ENCODE assay signal across 20 mouse cellular contexts in genomic region chr6:51024756-51025155, GRCm38 (mm10).
DNase-seq lines count a peak whose midpoint lies in the region; ATAC-seq and TF ChIP-seq lines count a peak whose summit lies in the region.
"Had no signal": no experiment of that assay in that cellular context is flagged by ENCODE, and none has a peak within 500 bp of the region (broad histone marks: within the 10 kb centered on the region; RNA-seq: fewer than 3 reads in every experiment).

No protein-coding gene starts in this region.

- TF ChIP-seq EP300 in liver, postnatal 0 days (IDR thresholded peaks at IDR 0.05; ENCODE audit: low read depth), result no peak
- no peak for TF ChIP-seq EP300 in stomach, postnatal 0 days (optimal IDR thresholded peaks at IDR 0.05)

- no peaks in the 10 kb centered on the region for H3K9me3 ChIP-seq in intestine, embryonic 16.5 days (ENCODE audit: control insufficient read depth, low read length)
- H3K9me3 ChIP-seq in intestine, postnatal 0 days (ENCODE audit: control insufficient read depth), result no peaks in the 10 kb centered on the region
- H3K9me3 ChIP-seq in liver, postnatal 0 days (ENCODE audit: low read length), result no peaks in the 10 kb centered on the region
- H3K9me3 ChIP-seq in liver, embryonic 11.5 days (ENCODE audit: control insufficient read depth, low read length), result no peaks in the 10 kb centered on the region
- H3K9me3 ChIP-seq in embryonic facial prominence, embryonic 10.5 days, result no peaks in the 10 kb centered on the region
- no peaks in the 10 kb centered on the region for H3K9me3 ChIP-seq in stomach, postnatal 0 days (ENCODE audit: control insufficient read depth, low read length)
- H3K9me3 ChIP-seq: heart, embryonic 10.5 days; hindbrain, embryonic 13.5 days; limb, embryonic 15.5 days; neural tube, embryonic 12.5 days had no signal

- DNase-seq in liver, postnatal 0 days, result peak; percentile 19
- DNase-seq in liver, embryonic 11.5 days (ENCODE audit: low spot score), result no peak
- no peak for DNase-seq in embryonic facial prominence, embryonic 10.5 days (ENCODE audit: low spot score)
- peak; percentile 48 to 51 for DNase-seq in kidney, postnatal 36 days
- DNase-seq in right cerebral cortex, postnatal 4 days, result no peak
- no peak for DNase-seq in stomach, postnatal 0 days (ENCODE audit: low spot score)
- DNase-seq: cerebellum, adult 8-10 months; gastrocnemius, postnatal 36 days; lung, embryonic 14.5 days; lung, postnatal 4 days; thymus, postnatal 25 days had no signal

- no peak overlapping the region for H3K27ac ChIP-seq in intestine, embryonic 16.5 days (ENCODE audit: low read length)
- H3K27ac ChIP-seq in intestine, postnatal 0 days (ENCODE audit: low read depth, low read length), result no peak overlapping the region
- no peak overlapping the region for H3K27ac ChIP-seq in liver, postnatal 0 days (ENCODE audit: low read depth)
- no peak overlapping the region for H3K27ac ChIP-seq in liver, embryonic 11.5 days (ENCODE audit: low read depth, low read length)
- H3K27ac ChIP-seq in embryonic facial prominence, embryonic 10.5 days (replicated peaks), result peak overlapping the region; percentile 55; the same call in 1 of the 2 replicates
- H3K27ac ChIP-seq in stomach, postnatal 0 days (replicated peaks), result no peak overlapping the region
- H3K27ac ChIP-seq: heart, embryonic 10.5 days; hindbrain, embryonic 13.5 days; limb, embryonic 15.5 days; neural tube, embryonic 12.5 days had no signal

- H3K9ac ChIP-seq in intestine, embryonic 16.5 days (ENCODE audit: low read depth, low read length), result no peak overlapping the region
- no peak overlapping the region for H3K9ac ChIP-seq in intestine, postnatal 0 days (ENCODE audit: low read depth, low read length)
- H3K9ac ChIP-seq in liver, postnatal 0 days (replicated peaks), result no peak overlapping the region
- no peak overlapping the region for H3K9ac ChIP-seq in liver, embryonic 11.5 days (ENCODE audit: low read depth, low read length)
- no peak overlapping the region for H3K9ac ChIP-seq in stomach, postnatal 0 days (ENCODE audit: low read length)
- H3K9ac ChIP-seq: hindbrain, embryonic 13.5 days; limb, embryonic 15.5 days; lung, embryonic 14.5 days; neural tube, embryonic 12.5 days had no signal

- H3K4me2 ChIP-seq in intestine, embryonic 16.5 days (ENCODE audit: low read depth, low read length), result no peak overlapping the region
- no peak overlapping the region for H3K4me2 ChIP-seq in intestine, postnatal 0 days (replicated peaks; ENCODE audit: low read depth)
- H3K4me2 ChIP-seq in liver, postnatal 0 days (ENCODE audit: low read depth, low read length), result no peak overlapping the region
- H3K4me2 ChIP-seq in liver, embryonic 11.5 days, result no peak overlapping the region
- H3K4me2 ChIP-seq in stomach, postnatal 0 days (replicated peaks; ENCODE audit: low read depth), result no peak overlapping the region
- H3K4me2 ChIP-seq: hindbrain, embryonic 13.5 days; limb, embryonic 15.5 days; lung, embryonic 14.5 days; midbrain, embryonic 11.5 days; neural tube, embryonic 12.5 days had no signal

- no peak overlapping the region for H3K4me3 ChIP-seq in intestine, embryonic 16.5 days (ENCODE audit: low read length)
- no peak overlapping the region for H3K4me3 ChIP-seq in intestine, postnatal 0 days (ENCODE audit: low read depth, low read length)
- no peak overlapping the region for H3K4me3 ChIP-seq in liver, postnatal 0 days (ENCODE audit: low read depth, low read length)
- H3K4me3 ChIP-seq in liver, embryonic 11.5 days (ENCODE audit: low read depth, low read length), result no peak overlapping the region
- H3K4me3 ChIP-seq in embryonic facial prominence, embryonic 10.5 days, result no peak overlapping the region
- no peak overlapping the region for H3K4me3 ChIP-seq in stomach, postnatal 0 days (ENCODE audit: low read depth, low read length)
- H3K4me3 ChIP-seq: heart, embryonic 10.5 days; hindbrain, embryonic 13.5 days; limb, embryonic 15.5 days; neural tube, embryonic 12.5 days had no signal

- peaks cover 3% of the 10 kb centered on the region; the same call in 1 of the 2 replicates for H3K4me1 ChIP-seq in intestine, embryonic 16.5 days (ENCODE audit: control insufficient read depth, insufficient read depth, low read length)
- no peaks in the 10 kb centered on the region for H3K4me1 ChIP-seq in intestine, postnatal 0 days (replicated peaks; ENCODE audit: control insufficient read depth, insufficient read depth, low read length)
- peaks cover 6% of the 10 kb centered on the region; the same call in 1 of the 2 replicates for H3K4me1 ChIP-seq in liver, postnatal 0 days (ENCODE audit: insufficient read depth)
- no peaks in the 10 kb centered on the region for H3K4me1 ChIP-seq in liver, embryonic 11.5 days (replicated peaks; ENCODE audit: control insufficient read depth, insufficient read depth, low read length)
- peaks cover 16% of the 10 kb centered on the region for H3K4me1 ChIP-seq in embryonic facial prominence, embryonic 10.5 days
- H3K4me1 ChIP-seq in stomach, postnatal 0 days (replicated peaks; ENCODE audit: control insufficient read depth, insufficient read depth), result no peaks in the 10 kb centered on the region
- H3K4me1 ChIP-seq: neural tube, embryonic 12.5 days had no signal

- no peaks in the 10 kb centered on the region for H3K27me3 ChIP-seq in intestine, embryonic 16.5 days (replicated peaks; ENCODE audit: control insufficient read depth, insufficient read depth, low read length)
- no peaks in the 10 kb centered on the region for H3K27me3 ChIP-seq in intestine, postnatal 0 days (replicated peaks; ENCODE audit: control insufficient read depth, insufficient read depth, low read length)
- no peaks in the 10 kb centered on the region for H3K27me3 ChIP-seq in liver, postnatal 0 days (ENCODE audit: insufficient read depth, low read length)
- H3K27me3 ChIP-seq in liver, embryonic 11.5 days (replicated peaks; ENCODE audit: control insufficient read depth, insufficient read depth, low read length), result no peaks in the 10 kb centered on the region
- H3K27me3 ChIP-seq in embryonic facial prominence, embryonic 10.5 days (replicated peaks; ENCODE audit: low read depth, poor library complexity, severe bottlenecking), result no peaks in the 10 kb centered on the region
- no peaks in the 10 kb centered on the region for H3K27me3 ChIP-seq in stomach, postnatal 0 days (ENCODE audit: control insufficient read depth, insufficient read depth, low read length)
- H3K27me3 ChIP-seq: hindbrain, embryonic 13.5 days; limb, embryonic 15.5 days; neural tube, embryonic 12.5 days had no signal

- 0 out of 2 replicates have a peak, but pooled peaks have one; percentile 31 for ATAC-seq in intestine, embryonic 16.5 days
- ATAC-seq in intestine, postnatal 0 days, result no peak
- no peak for ATAC-seq in liver, postnatal 0 days
- ATAC-seq in liver, embryonic 11.5 days (replicated peaks; ENCODE audit: low FRiP score), result no peak
- no peak for ATAC-seq in stomach, postnatal 0 days (ENCODE audit: low FRiP score, low TSS enrichment)
- ATAC-seq: forebrain, embryonic 16.5 days; inflammation-experienced regulatory T-cells, adult 6 months had no signal

- TF ChIP-seq CTCF in intestine, postnatal 0 days (IDR thresholded peaks at IDR 0.05; ENCODE audit: low read depth), result no peak
- TF ChIP-seq CTCF in liver, postnatal 0 days (IDR thresholded peaks at IDR 0.05; ENCODE audit: low read depth), result no peak
- TF ChIP-seq CTCF in stomach, postnatal 0 days (IDR thresholded peaks at IDR 0.05; ENCODE audit: low read depth), result no peak

- H3K36me3 ChIP-seq in intestine, embryonic 16.5 days (ENCODE audit: control insufficient read depth, insufficient read depth, low read length), result no peaks in the 10 kb centered on the region
- no peaks in the 10 kb centered on the region for H3K36me3 ChIP-seq in intestine, postnatal 0 days (ENCODE audit: control insufficient read depth, insufficient read depth)
- H3K36me3 ChIP-seq in liver, postnatal 0 days (replicated peaks; ENCODE audit: insufficient read depth, low read length), result no peaks in the 10 kb centered on the region
- H3K36me3 ChIP-seq in liver, embryonic 11.5 days (ENCODE audit: control insufficient read depth, insufficient read depth, low read length), result no peaks in the 10 kb centered on the region
- no peaks in the 10 kb centered on the region for H3K36me3 ChIP-seq in embryonic facial prominence, embryonic 10.5 days (replicated peaks)
- no peaks in the 10 kb centered on the region for H3K36me3 ChIP-seq in stomach, postnatal 0 days (ENCODE audit: control insufficient read depth, insufficient read depth, low read length)
- H3K36me3 ChIP-seq: heart, embryonic 10.5 days; hindbrain, embryonic 13.5 days; limb, embryonic 15.5 days; neural tube, embryonic 12.5 days had no signal

- 79% methylated on average over 3 of the region's 3 CpGs for WGBS in intestine, embryonic 16.5 days
- WGBS in intestine, postnatal 0 days, result 68% methylated on average over 3 of the region's 3 CpGs
- WGBS in liver, postnatal 0 days (ENCODE audit: insufficient replicate concordance), result 60% methylated on average over 3 of the region's 3 CpGs
- WGBS in liver, embryonic 11.5 days, result 72% methylated on average over 3 of the region's 3 CpGs
- 87% methylated on average over 3 of the region's 3 CpGs for WGBS in embryonic facial prominence, embryonic 10.5 days
- 75% methylated on average over 3 of the region's 3 CpGs for WGBS in stomach, postnatal 0 days

Comparison
In these comparisons a context has a peak if more than half of its experiments do, and no peak if none do; other contexts are left out.
1. DNase-seq: peak in liver, postnatal 0 days (single experiment) and kidney, postnatal 36 days (2 of 2); none in liver, embryonic 11.5 days (single experiment), embryonic facial prominence, embryonic 10.5 days (single experiment), right cerebral cortex, postnatal 4 days (single experiment) and stomach, postnatal 0 days (single experiment).